Mouse (Mus musculus) mature B cell (primary cell): ENCODE data around the gene Ino80b.
"Not testable (repeated sequence)": the region's sequence is repeated elsewhere in the genome, so short reads cannot be mapped to it uniquely, and the experiment has no call there.

Source experiments
- in situ Hi-C: fragments of 300-500 bp; cut with MboI; formaldehyde crosslinking; loops from 2 replicates; pipeline ENCODE4 v1.14.3; 2019

Gene Ino80b

GRCm38 (mm10) chr6:83125331-83125730 is at the start of gene Ino80b:
Gene Ino80b (minus strand): TSS chr6:83125431.
- in situ Hi-C loops = no loop called here

- in situ Hi-C loops = no loop called here
These were observed 47.1 kb upstream of the Ino80b start for GRCm38 (mm10) chr6:83172240-83172920.

- in situ Hi-C loops = no loop called here
These were observed 45.8 kb upstream of the Ino80b start for GRCm38 (mm10) chr6:83171063-83171462.

- in situ Hi-C loops = no loop called here
These were observed 44.6 kb upstream of the Ino80b start for GRCm38 (mm10) chr6:83169872-83170271.

GRCm38 (mm10) chr6:83166243-83166630 is 41.0 kb upstream of the Ino80b start:
- in situ Hi-C loops = no loop called here

GRCm38 (mm10) chr6:83165607-83166242 is 40.5 kb upstream of the Ino80b start, which contains the start of gene Dctn1:
Gene Dctn1 (plus strand): TSS chr6:83165920.
- in situ Hi-C loops = no loop called here

GRCm38 (mm10) chr6:83165026-83165606 is 39.9 kb upstream of the Ino80b start:
- in situ Hi-C loops = no loop called here

- in situ Hi-C loops = loop anchor here (5.0 kb wide), 1 partner anchor 40 kb away; the partner anchor contains the start of gene Wbp1
These were observed 37.5 kb upstream of the Ino80b start for GRCm38 (mm10) chr6:83162701-83163100.

- in situ Hi-C loops = loop anchor here (5.0 kb wide), 1 partner anchor 40 kb away; the partner anchor contains the start of gene Wbp1
These were observed 36.9 kb upstream of the Ino80b start for GRCm38 (mm10) chr6:83161921-83162641.

- in situ Hi-C loops = loop anchor here (5.0 kb wide), 1 partner anchor 39 kb away; the partner anchor contains the start of gene Wbp1
These were observed 36.2 kb upstream of the Ino80b start for GRCm38 (mm10) chr6:83161442-83161841.

GRCm38 (mm10) chr6:83159456-83159855 is 34.2 kb upstream of the Ino80b start:
- in situ Hi-C loops = not testable (repeated sequence)

GRCm38 (mm10) chr6:83156259-83156684 is 31.0 kb upstream of the Ino80b start, which contains the start of the genes Wdr54 and 1700003E16Rik:
Gene Wdr54 (minus strand): TSS chr6:83156397.
Gene 1700003E16Rik (plus strand): TSS chr6:83156404.
- in situ Hi-C loops = no loop called here

- in situ Hi-C loops = no loop called here
These were observed 30.5 kb upstream of the Ino80b start for GRCm38 (mm10) chr6:83155552-83156238.

- in situ Hi-C loops = no loop called here
These were observed 28.3 kb upstream of the Ino80b start for GRCm38 (mm10) chr6:83153485-83153884.

GRCm38 (mm10) chr6:83153038-83153437 is 27.8 kb upstream of the Ino80b start:
- in situ Hi-C loops = no loop called here

- in situ Hi-C loops = no loop called here
These were observed 26.5 kb upstream of the Ino80b start for GRCm38 (mm10) chr6:83151721-83152120.

- in situ Hi-C loops = no loop called here
These were observed 22.0 kb upstream of the Ino80b start for GRCm38 (mm10) chr6:83147280-83147679.

GRCm38 (mm10) chr6:83145805-83146204 is 20.6 kb upstream of the Ino80b start:
- in situ Hi-C loops = no loop called here

- in situ Hi-C loops = no loop called here
These were observed 20.0 kb upstream of the Ino80b start for GRCm38 (mm10) chr6:83145209-83145608.

GRCm38 (mm10) chr6:83142886-83143285 is 17.7 kb upstream of the Ino80b start:
- in situ Hi-C loops = no loop called here

- in situ Hi-C loops = no loop called here
These were observed 17.0 kb upstream of the Ino80b start for GRCm38 (mm10) chr6:83142211-83142731.
